Mouse (Mus musculus): ENCODE results near the gene Nrip1.

Nrip1 gene

DNA sequence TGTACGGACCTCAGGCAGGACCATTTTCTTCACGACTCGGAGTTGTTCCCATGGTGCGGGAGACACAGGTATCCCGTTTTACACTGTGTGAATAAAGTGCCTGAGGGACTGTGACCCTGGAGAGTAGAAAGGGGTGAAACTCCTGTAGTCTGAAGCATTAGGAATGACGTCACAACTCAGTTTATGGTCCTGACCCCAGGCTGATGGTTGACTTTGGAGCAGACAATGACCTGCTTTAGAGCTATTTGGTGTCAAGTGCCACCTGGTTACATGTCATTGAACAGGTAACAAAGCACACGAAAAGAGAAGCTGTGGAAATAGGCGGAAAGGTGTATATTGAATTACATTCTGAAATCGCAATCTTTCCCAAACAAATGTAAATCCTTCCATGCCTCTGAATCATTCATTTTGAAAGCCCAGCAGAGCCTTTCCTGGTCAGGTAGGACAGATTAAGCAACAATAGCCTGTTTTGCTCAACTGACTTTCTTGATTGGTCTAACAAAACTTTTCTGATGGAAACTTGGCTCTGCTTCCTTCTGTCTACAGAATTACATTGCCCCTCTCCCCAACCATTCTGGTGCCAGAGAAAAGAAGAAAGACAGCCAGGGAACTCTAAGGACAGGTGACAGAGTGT, 106.9 kb downstream of the Nrip1 start:
- DNase-seq: no peak

DNA sequence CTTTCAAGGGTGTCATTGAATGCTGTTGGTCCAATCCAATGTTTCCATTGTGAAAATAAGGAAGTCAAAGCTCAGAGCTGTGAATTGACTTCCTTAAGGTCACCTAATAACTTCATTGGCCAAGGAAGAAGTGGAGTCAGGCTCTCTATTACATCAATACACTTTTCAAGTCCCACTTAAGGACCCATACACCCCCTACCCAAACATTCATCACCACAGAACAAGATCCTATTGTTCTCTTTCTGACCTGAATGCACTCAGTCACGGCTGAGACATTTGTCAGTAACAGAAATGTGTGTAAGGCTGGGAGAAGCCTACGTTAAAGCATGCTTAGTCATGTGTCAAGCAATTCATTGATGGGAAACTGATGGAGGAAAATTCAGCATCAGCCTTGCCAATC, 107.8 kb downstream of the Nrip1 start:
- DNase-seq: no peak

GRCm38 (mm10) chr16:76265301-76265700, 108.3 kb downstream of the Nrip1 start:
- DNase-seq: no peak

DNA sequence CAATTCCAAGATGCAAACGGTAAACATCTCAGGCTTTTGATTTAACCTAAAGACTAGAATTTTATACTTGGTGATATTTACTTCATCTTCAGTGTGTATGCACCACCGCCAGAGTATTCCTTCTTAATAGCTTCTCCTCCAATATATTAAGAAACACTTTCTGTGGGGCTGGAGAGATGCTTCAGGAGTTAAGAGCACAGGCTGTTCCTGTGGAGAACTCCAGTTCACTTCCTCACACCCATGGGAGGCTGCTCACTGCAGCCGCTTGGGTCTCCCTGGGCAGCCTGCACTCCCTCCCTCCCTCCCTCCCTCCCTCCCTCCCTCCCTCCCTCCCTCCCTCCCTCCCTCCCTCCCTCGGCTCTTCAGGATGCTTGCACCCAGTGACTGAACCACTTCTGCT, 110.2 kb downstream of the Nrip1 start:
- DNase-seq: no peak

- DNase-seq: no peak
These were observed 113.3 kb downstream of the Nrip1 start for GRCm38 (mm10) chr16:76260296-76260695.

- DNase-seq: no peak
These were observed 121.8 kb downstream of the Nrip1 start for GRCm38 (mm10) chr16:76251826-76252225.

- DNase-seq: no peak
These were observed 124.1 kb downstream of the Nrip1 start for GRCm38 (mm10) chr16:76249345-76250091.

- DNase-seq: no peak
These were observed 130.8 kb downstream of the Nrip1 start for GRCm38 (mm10) chr16:76242850-76243249.

DNA sequence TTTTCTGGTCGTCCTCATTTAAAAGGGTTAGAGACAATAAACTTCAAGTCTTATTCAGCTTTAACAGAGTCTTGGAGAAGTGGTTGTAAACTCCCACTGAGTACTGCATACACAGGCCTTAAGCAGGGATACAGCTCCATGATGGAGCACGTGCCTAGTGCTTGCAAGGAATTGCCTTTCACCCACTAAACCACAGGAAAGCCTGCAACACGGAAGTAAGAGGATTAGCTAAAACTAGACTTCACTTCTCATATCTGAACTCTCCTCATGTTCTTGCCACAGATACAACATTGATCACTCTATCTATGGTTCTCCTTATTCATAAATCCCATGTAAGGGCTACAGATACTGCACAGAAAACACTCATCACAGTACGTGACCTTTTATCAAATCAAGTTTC, 132.4 kb downstream of the Nrip1 start:
- no peak for DNase-seq

GRCm38 (mm10) chr16:76239353-76239752, 134.3 kb downstream of the Nrip1 start:
- DNase-seq: no peak

DNA sequence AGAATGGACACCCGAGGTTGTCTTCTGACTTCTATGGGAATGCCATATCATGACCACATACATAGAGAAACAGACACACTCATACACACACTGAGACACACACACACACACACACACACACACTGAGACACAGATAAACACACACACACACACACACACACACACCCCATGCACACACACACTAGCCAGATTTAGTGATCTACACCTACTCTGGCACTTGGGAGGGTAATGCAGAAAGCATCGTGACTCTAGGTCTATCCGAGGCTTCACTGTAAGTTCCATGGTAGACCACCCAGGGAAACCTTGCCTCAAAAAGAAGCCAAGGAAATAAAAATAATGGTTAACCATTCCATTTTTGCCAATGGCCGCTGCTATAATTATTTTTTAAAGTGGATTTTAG, 134.8 kb downstream of the Nrip1 start:
- DNase-seq: no peak

Measured in thymus, postnatal 36 days (tissue).